Mouse (Mus musculus): ENCODE data around the gene Olfr198. TPM values are rescaled to one million over a fixed set of nuclear protein-coding genes. Genes with fewer than 3 reads are reported as not detected.

Gene Olfr198
- total RNA-seq (2023), result not detected

DNA sequence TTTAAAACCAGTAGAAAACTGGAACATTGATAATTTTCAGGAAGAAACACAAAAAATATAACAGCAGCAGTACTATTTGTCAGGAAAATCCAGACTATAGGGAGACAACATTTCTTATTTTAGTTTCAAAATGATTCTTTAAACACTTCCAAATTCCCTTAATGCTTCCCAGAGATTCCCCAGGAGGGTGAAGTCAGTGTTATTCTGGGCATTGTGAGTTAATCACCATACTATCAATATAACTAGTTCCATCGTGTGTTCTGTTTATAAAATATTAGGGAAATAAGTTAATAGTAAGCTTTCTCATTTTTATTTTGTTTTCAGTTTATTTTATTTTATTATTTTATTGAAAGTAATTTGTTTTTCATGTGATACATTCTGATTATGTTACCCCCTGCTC, at the start of gene Olfr198:
Olfr198 (minus strand) TSS at position 101 of the 400 bp plus-strand sequence.

DNA sequence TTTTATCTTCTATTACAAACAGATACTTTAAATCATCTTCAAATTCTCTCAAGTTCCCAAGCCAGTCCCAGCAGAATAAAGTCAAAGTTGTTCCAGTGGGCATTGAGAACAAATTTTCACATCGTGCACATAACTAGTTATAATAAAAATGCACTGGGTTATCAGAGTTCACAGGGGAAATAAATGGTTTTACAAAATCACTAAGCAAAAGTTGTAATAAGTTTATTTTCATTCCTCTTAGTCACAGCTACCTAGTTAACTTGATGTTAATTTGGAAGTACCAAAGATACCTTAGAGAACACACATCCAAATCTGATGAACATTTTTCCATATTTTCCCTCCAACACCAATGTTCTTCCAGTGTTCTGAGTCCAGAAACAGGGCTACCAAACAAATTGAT, 16.3 kb upstream of the Olfr198 start, which contains the start of gene Olfr199:
Olfr199 (minus strand) TSS at position 101 of the 400 bp plus-strand sequence.

GRCm38 (mm10) chr16:59170354-59170753, 33.0 kb downstream of the Olfr198 start, which contains the start of gene Olfr196:
TSS of gene Olfr196 (minus strand) at chr16:59170454.

Other genes starting within 250 kb of the Olfr198 start
- not detected for gene Olfr183, start 208.2 kb downstream of the Olfr198 start, total RNA-seq (2023)
- gene Olfr186, start 173.2 kb downstream of the Olfr198 start, total RNA-seq (2023), result not detected
- gene Olfr187, start 163.8 kb downstream of the Olfr198 start, total RNA-seq (2023), result not detected
- gene Olfr190, start 125.5 kb downstream of the Olfr198 start, total RNA-seq (2023), result not detected
- not detected for gene Olfr191, start 113.7 kb downstream of the Olfr198 start, total RNA-seq (2023)
- gene Olfr193, start 91.7 kb downstream of the Olfr198 start, total RNA-seq (2023), result not detected
- not detected for gene Olfr194, start 82.5 kb downstream of the Olfr198 start, total RNA-seq (2023)
- gene Olfr195, start 56.5 kb downstream of the Olfr198 start, total RNA-seq (2023), result not detected
- gene Olfr196, start 33.1 kb downstream of the Olfr198 start, total RNA-seq (2023), result not detected
- not detected for gene Olfr199, start 16.2 kb upstream of the Olfr198 start, total RNA-seq (2023)
- not detected for gene Olfr201, start 69.1 kb upstream of the Olfr198 start, total RNA-seq (2023)
- gene Olfr202, start 83.3 kb upstream of the Olfr198 start, total RNA-seq (2023), result not detected
- not detected for gene Olfr203, start 95.3 kb upstream of the Olfr198 start, total RNA-seq (2023)
- gene Olfr204, start 114.7 kb upstream of the Olfr198 start, total RNA-seq (2023), result not detected
- gene Olfr205, start 127.6 kb upstream of the Olfr198 start, total RNA-seq (2023), result not detected
- gene Olfr206, start 145.7 kb upstream of the Olfr198 start, total RNA-seq (2023), result not detected
- not detected for gene Olfr209, start 160.5 kb upstream of the Olfr198 start, total RNA-seq (2023)
- not detected for gene Gabrr3, start 203.8 kb upstream of the Olfr198 start, total RNA-seq (2023)